Mouse (Mus musculus) forebrain, embryonic 13.5 days (tissue): ENCODE measurements around the gene Ybx3. TPM values are rescaled to one million over a fixed set of nuclear protein-coding genes. Genes with fewer than 3 reads are reported as not detected.

Experiments
- ATAC-seq: fragments of 200-750 bp; cut with Nextera tagmentation; 2 replicates; pipeline ENCODE4 v1.8.0; 2017
- H3K27ac ChIP-seq: fragments of 300-500 bp; sonication (generic); 2 replicates; pipeline ENCODE4 v1.5.1; 2015; ENCODE audit warnings: inconsistent platforms, mild to moderate bottlenecking, moderate library complexity
- H3K27me3 ChIP-seq: fragments of 300-500 bp; sonication (generic); 2 replicates; pipeline ENCODE4 v1.6.1; 2015; ENCODE audit warnings: mild to moderate bottlenecking, inconsistent platforms
- H3K36me3 ChIP-seq: fragments of 300-500 bp; sonication (generic); 2 replicates; pipeline ENCODE4 v1.6.1; 2015; ENCODE audit warnings: mild to moderate bottlenecking, inconsistent platforms; ENCODE audit not compliant: poor library complexity, severe bottlenecking
- H3K4me1 ChIP-seq: fragments of 300-500 bp; sonication (generic); 2 replicates; pipeline ENCODE4 v1.6.1; 2015; ENCODE audit warnings: inconsistent platforms
- H3K4me2 ChIP-seq: fragments of 300-500 bp; sonication (generic); 2 replicates; pipeline ENCODE4 v1.6.1; 2015; ENCODE audit warnings: inconsistent platforms, mild to moderate bottlenecking, moderate library complexity
- H3K4me3 ChIP-seq: fragments of 300-500 bp; sonication (generic); 2 replicates; pipeline ENCODE4 v1.5.1; 2015; ENCODE audit warnings: mild to moderate bottlenecking, inconsistent platforms
- H3K9ac ChIP-seq: fragments of 300-500 bp; sonication (generic); 2 replicates; pipeline ENCODE4 v1.6.1; 2015; ENCODE audit warnings: mild to moderate bottlenecking, inconsistent platforms
- H3K9me3 ChIP-seq: fragments of 300-500 bp; sonication (generic); replicated peaks from 2 replicates; pipeline ENCODE4 v1.6.1; 2016; ENCODE audit warnings: inconsistent platforms
- WGBS: fragments of 180-500 bp; shearing (Covaris S2); methylation state at CpG from one replicate; pipeline ENCODE4 v1.1.7; 2015; 5-methylcytosine and 5-hydroxymethylcytosine counted together
- polyA plus RNA-seq: library from polyadenylated mRNA; unstranded; fragments of >200 nt; fragmentation: Nextera tagmentation; extraction: Ambion mirVana; gene quantifications from 2 replicates; pipeline ENCODE4 v1.2.1, GENCODE M21; 2015

Ybx3 gene
- polyA plus RNA-seq, 1 experiment from 2014 or later: 27.9 TPM

DNA sequence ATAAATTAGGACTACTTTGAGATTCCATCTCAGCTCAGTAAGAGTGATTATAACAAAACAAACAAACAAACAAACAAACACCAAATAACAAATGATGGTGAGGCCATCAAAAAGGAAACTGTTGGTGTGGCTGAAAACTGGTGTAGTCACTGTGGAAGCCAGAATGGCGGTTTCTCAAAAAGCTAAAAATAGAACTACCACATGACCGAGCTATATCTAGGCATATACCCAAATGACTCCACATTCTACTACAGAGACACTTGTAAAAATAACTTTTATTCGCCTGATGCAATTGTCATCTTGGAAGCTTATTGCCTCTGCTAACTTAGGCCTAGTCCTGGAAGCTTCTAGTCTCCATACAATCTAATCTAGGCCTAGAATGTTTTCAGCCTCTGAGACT lies 16.0 kb upstream of the Ybx3 start:
- no peaks in the 10 kb centered on the region for H3K27me3 ChIP-seq
- no peak overlapping the region for H3K9ac ChIP-seq
- no peak overlapping the region for H3K4me2 ChIP-seq
- no peak for ATAC-seq
- H3K27ac ChIP-seq: no peak overlapping the region
- no peaks in the 10 kb centered on the region for H3K9me3 ChIP-seq
- H3K36me3 ChIP-seq: no peaks in the 10 kb centered on the region
- H3K4me3 ChIP-seq: no peak overlapping the region
- H3K4me1 ChIP-seq: no peaks in the 10 kb centered on the region
- 89% methylated on average over 3 of the region's 3 CpGs for WGBS

DNA sequence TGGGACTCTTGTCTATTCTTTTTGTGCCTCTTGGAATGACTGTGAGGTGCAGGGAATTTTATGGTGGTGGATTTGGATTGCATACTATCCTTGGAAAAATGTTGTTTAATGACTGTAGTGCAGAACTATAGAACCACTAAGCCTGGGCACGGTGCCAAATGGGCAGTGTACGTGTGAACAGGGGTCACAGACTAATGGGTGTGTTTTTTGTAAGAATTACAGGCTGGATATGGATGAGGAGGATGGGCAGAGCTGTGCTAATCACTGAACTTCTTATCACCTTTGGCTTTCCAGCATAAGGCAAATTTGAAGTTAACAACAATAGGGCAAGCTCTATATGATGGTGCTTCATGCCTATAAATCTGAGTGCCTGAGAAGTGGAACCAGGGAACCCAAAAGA lies 14.8 kb upstream of the Ybx3 start:
- Histone ChIP-seq H3K9ac (no peak overlapping the region), H3K27ac (no peak overlapping the region), H3K27me3 (no peaks in the 10 kb centered on the region), H3K4me3 (no peak overlapping the region), H3K9me3 (no peaks in the 10 kb centered on the region), H3K36me3 (no peaks in the 10 kb centered on the region), H3K4me2 (no peak overlapping the region), H3K4me1 (no peaks in the 10 kb centered on the region)
- 0 out of 2 replicates have a peak, but pooled peaks have one; percentile 51 for ATAC-seq
- 51% methylated on average over 2 of the region's 2 CpGs for WGBS

DNA sequence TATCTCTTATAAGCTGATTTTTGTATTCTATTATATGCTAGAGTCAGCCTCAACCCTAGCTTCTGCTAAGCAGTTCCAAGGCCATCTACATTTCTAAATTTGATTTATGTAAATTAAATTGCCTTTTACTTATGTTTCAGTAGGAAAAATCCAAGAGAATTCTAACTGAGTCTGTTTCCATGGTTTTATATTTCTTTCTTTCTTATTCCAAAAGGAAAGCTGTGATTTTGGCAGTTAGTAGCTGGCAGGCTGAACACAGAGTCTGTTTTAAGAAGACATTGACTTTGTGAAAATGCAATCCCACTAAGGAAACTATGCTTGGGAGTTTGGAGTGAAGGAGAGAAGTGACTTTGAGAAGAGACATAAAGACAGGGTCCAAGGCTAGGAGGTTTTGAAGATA lies 14.3 kb upstream of the Ybx3 start:
- no peak for ATAC-seq
- Histone ChIP-seq H3K36me3 (no peaks in the 10 kb centered on the region), H3K4me1 (no peaks in the 10 kb centered on the region)

DNA sequence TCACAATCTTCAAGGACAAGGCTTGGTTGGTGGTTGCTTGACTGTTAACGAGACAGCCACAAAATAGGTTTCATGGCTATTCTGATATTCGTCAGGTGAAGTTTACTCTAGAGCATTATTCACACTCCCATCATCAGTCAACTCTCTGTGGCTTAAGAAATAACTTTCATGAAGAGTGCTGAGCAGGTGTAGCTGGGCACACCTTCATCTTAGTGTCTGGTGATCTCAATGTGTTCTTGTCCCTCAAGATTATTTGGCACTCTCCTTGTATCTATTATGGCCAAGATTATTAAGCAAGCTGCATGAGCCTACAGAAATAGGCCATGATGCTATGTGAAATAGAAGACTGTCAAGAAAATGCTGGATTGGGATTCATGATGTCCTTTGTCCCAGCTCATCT lies 13.0 kb upstream of the Ybx3 start:
- Histone ChIP-seq H3K27me3 (no peaks in the 10 kb centered on the region), H3K27ac (no peak overlapping the region), H3K9ac (no peak overlapping the region), H3K4me3 (no peak overlapping the region), H3K36me3 (no peaks in the 10 kb centered on the region), H3K9me3 (no peaks in the 10 kb centered on the region), H3K4me2 (no peak overlapping the region), H3K4me1 (no peaks in the 10 kb centered on the region)
- 85% methylated on average over 2 of the region's 2 CpGs for WGBS
- no peak for ATAC-seq

More for the DNA sequence above, 14.3 kb upstream of the Ybx3 start:
- no peak overlapping the region for H3K27ac ChIP-seq
- H3K9me3 ChIP-seq: no peaks in the 10 kb centered on the region
- no peak overlapping the region for H3K9ac ChIP-seq
- H3K4me3 ChIP-seq: no peak overlapping the region
- no peaks in the 10 kb centered on the region for H3K27me3 ChIP-seq
- no peak overlapping the region for H3K4me2 ChIP-seq

DNA sequence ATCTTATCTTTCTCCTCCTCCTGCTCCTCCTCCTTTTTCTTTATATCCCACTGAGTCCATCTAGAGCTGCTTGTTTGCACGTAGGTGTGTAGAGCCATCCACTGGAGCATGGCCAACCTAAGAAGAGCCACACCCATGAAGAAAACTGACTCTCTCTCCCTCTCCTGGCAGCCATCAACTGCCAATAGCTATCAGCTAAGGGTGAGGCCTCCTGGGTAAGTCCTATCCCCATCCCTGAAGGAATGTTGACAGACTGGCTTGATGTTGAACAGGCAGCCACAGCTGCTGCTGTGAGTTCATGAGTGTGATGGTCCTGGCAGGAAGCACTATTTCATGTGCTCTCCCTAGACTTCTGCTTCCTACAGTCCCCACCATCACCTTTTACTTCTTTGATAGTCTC lies 8.4 kb upstream of the Ybx3 start:
- Histone ChIP-seq H3K36me3 (no peaks in the 10 kb centered on the region), H3K27ac (no peak overlapping the region), H3K4me1 (no peaks in the 10 kb centered on the region), H3K9me3 (no peaks in the 10 kb centered on the region), H3K9ac (no peak overlapping the region), H3K4me3 (no peak overlapping the region), H3K27me3 (no peaks in the 10 kb centered on the region), H3K4me2 (no peak overlapping the region)
- WGBS: 70% methylated on average over 1 of the region's 1 CpGs
- no peak for ATAC-seq

DNA sequence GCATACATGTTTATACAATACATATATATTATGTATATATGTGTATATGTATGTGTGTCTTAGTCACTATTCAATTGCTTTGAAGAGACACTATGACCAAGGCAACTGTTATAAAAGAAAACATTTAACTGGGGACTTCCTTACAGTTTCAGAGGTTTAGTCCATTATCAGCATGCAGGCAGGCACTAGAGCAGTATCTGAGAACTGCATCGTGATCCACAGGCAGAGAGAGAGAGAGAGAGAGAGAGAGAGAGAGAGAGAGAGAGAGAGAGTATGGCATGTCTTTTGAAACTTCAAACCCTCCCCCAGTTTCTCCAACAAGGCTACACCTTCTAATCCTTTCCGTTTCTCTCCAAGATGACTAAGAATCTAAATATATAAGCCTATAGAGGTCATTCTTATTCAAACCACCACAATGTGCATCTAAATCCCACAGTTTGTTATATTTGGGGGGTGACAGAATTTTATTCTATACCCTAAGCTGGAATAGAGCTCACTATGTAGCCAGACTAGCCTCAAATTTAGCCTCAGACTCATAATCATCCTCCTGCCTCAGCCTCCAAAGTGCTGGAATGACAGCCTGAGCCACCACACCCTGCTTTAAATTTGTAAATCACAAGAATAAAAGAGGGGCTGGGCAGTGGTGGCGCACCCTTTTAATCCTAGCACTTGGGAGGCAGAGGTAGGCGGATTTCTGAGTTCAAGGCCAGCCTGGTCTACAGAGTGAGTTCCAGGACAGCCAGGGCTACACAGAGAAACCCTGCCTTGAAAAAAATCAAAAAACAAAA lies 5.8 kb upstream of the Ybx3 start:
- Histone ChIP-seq H3K9ac (no peak overlapping the region), H3K27ac (no peak overlapping the region), H3K9me3 (no peaks in the 10 kb centered on the region), H3K4me1 (peaks cover 2% of the 10 kb centered on the region; the same call in 1 of the 2 replicates), H3K4me2 (no peak overlapping the region), H3K27me3 (no peaks in the 10 kb centered on the region), H3K4me3 (no peak overlapping the region), H3K36me3 (no peaks in the 10 kb centered on the region)
- ATAC-seq: no peak
- WGBS: 72% methylated on average over 4 of the region's 4 CpGs

DNA sequence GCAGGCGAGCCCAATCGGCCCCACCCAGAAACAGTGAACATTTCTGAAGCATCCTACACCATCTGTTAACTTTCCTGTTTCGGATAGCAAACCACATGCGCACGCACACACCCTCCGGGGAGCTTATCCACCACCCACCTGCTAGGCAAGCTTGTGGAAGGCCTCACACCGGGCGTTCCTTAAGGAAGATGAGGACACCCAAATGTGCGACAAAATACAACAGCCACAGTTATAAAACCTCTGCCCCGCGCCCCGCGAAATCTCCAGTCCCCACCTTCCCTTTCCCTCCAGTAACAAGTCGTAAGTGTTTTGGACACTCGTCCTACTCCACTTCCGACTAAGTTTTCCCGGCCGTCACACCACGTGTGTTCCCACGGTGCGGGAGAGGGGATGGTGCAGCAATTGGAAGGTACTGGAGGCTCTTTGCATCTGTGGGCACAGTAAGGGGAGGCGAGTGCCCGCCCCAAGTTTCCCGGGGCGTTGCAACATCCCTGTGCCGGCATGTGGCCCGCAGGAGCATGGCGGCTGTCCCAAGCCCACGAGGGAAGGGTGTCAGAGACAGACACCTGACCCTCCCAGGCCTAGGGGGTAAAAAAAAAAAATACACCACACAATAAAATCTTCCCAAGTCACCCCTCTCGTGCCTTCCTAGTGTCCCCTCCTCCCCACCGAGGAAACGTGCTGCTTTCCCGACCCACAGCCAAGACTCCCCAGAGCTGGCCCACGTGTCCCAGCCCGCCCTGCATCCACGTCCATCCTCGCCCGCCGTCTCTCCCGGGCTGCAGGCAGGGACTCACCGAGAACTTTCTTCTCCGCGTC lies 846 bp downstream of the Ybx3 start:
- peak overlapping the region; percentile 78 for H3K27ac ChIP-seq
- H3K4me1 ChIP-seq: peaks cover 52% of the 10 kb centered on the region
- H3K27me3 ChIP-seq: no peaks in the 10 kb centered on the region
- peak; percentile 49 for ATAC-seq
- peak overlapping the region; percentile 86 for H3K9ac ChIP-seq
- WGBS: under 1% methylated on average over 43 of the region's 43 CpGs
- H3K9me3 ChIP-seq: no peaks in the 10 kb centered on the region
- no peaks in the 10 kb centered on the region for H3K36me3 ChIP-seq
- peak overlapping the region; percentile 81 for H3K4me2 ChIP-seq
- peak overlapping the region; percentile 83 for H3K4me3 ChIP-seq

DNA sequence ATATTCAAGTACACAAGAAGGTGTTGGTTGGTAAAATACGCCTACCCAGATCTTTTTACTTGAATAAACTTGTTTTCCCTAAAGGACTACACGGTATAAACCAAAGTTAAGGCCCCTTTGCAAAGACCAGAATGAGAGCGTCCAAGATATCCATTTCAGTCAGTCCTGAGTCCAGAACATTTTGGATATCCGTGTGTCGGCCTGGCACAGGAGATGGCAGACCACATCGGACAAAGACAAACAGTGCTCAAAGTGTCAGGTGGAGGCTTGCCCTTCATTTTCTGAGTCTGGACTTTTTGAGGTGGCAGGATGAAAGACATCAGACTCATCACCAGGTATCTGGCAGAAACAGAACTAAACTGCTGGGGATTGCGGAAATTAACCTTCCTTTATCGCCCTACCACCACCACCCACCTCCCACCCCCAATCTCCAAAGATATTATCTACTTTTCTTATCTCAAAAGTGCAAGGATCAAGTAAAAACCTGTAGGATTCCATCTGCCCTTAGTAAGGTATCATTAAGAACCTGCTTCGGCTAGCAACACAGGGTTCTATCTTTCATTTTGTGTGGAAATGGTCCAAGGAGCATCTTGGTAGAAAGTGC lies 1.8 kb downstream of the Ybx3 start:
- no peaks in the 10 kb centered on the region for H3K27me3 ChIP-seq
- no peak overlapping the region for H3K27ac ChIP-seq
- peak overlapping the region; percentile 81 for H3K4me2 ChIP-seq
- peaks cover 58% of the 10 kb centered on the region for H3K4me1 ChIP-seq
- H3K36me3 ChIP-seq: no peaks in the 10 kb centered on the region
- ATAC-seq: no peak
- H3K4me3 ChIP-seq: peak overlapping the region; percentile 83
- H3K9me3 ChIP-seq: no peaks in the 10 kb centered on the region
- 40% methylated on average over 9 of the region's 9 CpGs for WGBS
- peak overlapping the region; percentile 86 for H3K9ac ChIP-seq

DNA sequence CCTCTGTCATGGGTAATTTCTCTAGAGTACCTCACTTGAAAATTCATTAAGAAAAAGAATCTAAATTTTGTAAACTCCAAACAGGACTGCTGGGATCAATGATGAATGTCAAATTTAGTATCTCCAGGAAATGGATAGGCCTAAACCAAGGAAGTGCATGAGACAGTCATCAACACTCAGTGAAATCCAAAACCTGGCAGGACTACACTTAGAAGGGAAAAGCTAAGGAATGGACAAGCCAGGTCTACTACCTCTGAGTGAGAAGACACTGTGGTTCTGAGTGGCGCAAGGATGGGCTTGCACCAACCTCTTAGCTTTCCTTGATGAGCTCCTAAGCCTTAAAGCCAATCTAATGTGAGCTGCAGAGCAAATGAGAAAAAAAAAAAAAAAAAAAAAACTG lies 2.8 kb downstream of the Ybx3 start:
- no peaks in the 10 kb centered on the region for H3K27me3 ChIP-seq
- H3K4me3 ChIP-seq: no peak overlapping the region
- H3K4me2 ChIP-seq: 0 out of 2 replicates have a peak overlapping the region, but pooled peaks have one; percentile 10
- H3K4me1 ChIP-seq: peaks cover 58% of the 10 kb centered on the region
- 89% methylated on average over 1 of the region's 1 CpGs for WGBS
- ATAC-seq: no peak
- H3K36me3 ChIP-seq: peaks cover under 1% of the 10 kb centered on the region
- no peak overlapping the region for H3K9ac ChIP-seq
- H3K27ac ChIP-seq: no peak overlapping the region
- H3K9me3 ChIP-seq: no peaks in the 10 kb centered on the region

DNA sequence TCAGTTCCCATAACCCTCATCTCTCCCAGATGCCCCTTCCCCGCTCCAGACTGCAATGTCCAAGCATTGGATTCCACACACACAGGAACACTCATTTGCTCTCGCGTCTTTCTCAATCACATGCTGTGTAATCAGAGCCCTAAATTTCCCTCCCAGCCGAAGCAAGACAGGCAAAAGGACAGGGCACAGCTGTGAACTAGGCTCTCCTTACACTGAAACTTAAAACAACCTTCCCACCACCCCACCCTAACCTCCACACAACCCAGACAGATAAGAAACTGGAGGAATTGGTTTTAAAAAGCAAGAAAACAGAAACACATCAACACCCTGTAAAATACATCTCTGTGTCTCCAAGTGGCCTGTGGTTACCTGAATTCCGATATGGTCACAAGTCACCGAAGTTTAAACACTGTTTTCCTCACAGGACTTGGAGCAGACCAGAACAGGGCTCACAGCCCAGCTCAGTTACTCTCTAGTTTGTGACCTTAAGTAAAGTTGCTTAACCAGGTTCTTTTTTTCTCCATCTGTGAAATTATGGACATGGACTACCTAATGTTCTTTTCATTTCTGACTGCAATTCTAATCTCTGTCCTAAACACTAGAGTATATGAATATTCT lies 4.5 kb downstream of the Ybx3 start:
- Histone ChIP-seq H3K4me1 (peaks cover 54% of the 10 kb centered on the region), H3K27ac (no peak overlapping the region), H3K9ac (peak overlapping the region; percentile 12; the same call in 1 of the 2 replicates), H3K27me3 (no peaks in the 10 kb centered on the region), H3K36me3 (peaks cover 16% of the 10 kb centered on the region), H3K4me3 (no peak overlapping the region), H3K9me3 (no peaks in the 10 kb centered on the region), H3K4me2 (no peak overlapping the region; the same call in 1 of the 2 replicates)
- ATAC-seq: no peak
- 63% methylated on average over 6 of the region's 6 CpGs for WGBS

DNA sequence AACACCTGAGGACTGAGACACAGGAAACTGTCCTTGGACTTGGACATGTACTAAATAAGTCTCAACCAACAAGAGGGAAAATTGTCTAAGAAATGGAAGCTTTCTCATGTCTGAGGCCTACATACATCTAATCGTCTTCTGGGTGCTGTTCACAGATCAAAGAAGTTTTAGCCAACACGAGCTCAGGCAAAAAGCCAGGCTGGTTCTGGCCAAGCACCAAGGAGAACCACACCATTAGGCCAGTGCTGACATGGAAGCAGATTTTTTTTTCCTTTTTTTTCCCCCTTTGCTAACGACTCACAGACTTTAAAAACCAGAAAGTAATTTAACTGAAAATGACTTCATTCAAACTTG lies 5.3 kb downstream of the Ybx3 start:
- H3K4me3 ChIP-seq: no peak overlapping the region
- peaks cover 51% of the 10 kb centered on the region for H3K4me1 ChIP-seq
- no peak overlapping the region for H3K4me2 ChIP-seq
- 0 out of 2 replicates have a peak overlapping the region, but pooled peaks have one; percentile 30 for H3K9ac ChIP-seq
- H3K36me3 ChIP-seq: peaks cover 25% of the 10 kb centered on the region
- ATAC-seq: no peak
- H3K27ac ChIP-seq: no peak overlapping the region
- H3K27me3 ChIP-seq: no peaks in the 10 kb centered on the region
- WGBS: 48% methylated on average over 3 of the region's 3 CpGs
- no peaks in the 10 kb centered on the region for H3K9me3 ChIP-seq
